Mouse (Mus musculus): ENCODE data around the gene Fcgr3. TPM values are rescaled to one million over a fixed set of nuclear protein-coding genes. Genes with fewer than 3 reads are reported as not detected.
"Not testable (repeated sequence)": the region's sequence is repeated elsewhere in the genome, so short reads cannot be mapped to it uniquely, and the experiment has no call there.

Gene Fcgr3
- polyA plus RNA-seq, 1 experiment from 2014 or later, result 26.1 TPM

- H3K9me3 ChIP-seq (replicated peaks); H3K4me1 ChIP-seq; H3K4me2 ChIP-seq (replicated peaks); H3K4me3 ChIP-seq (replicated peaks); H3K36me3 ChIP-seq; H3K9ac ChIP-seq; H3K27ac ChIP-seq (replicated peaks): not testable (repeated sequence)
- peaks cover 30% of the 10 kb centered on the region for H3K27me3 ChIP-seq
- ATAC-seq (ENCODE audit: insufficient number of reproducible peaks, low FRiP score, low TSS enrichment, low read depth), result peak; percentile 3; the same call in 1 of the 2 replicates
- 30% methylated on average over 12 of the region's 17 CpGs for WGBS
Observed at GRCm38 (mm10) chr1:171081512-171082231, 16.9 kb upstream of the Fcgr3 start.

GRCm38 (mm10) chr1:171079825-171080224 lies 15.1 kb upstream of the Fcgr3 start:
- no CpG with 5 or more reads among the region's 43 CpGs for WGBS
- not testable (repeated sequence) for H3K4me1 ChIP-seq
- peak; percentile 31 for ATAC-seq (ENCODE audit: insufficient number of reproducible peaks, low FRiP score, low TSS enrichment, low read depth)

GRCm38 (mm10) chr1:171079345-171079744 lies 14.6 kb upstream of the Fcgr3 start:
- H3K4me3 ChIP-seq (replicated peaks); H3K4me2 ChIP-seq (replicated peaks); H3K9ac ChIP-seq; H3K36me3 ChIP-seq; H3K27ac ChIP-seq (replicated peaks); H3K9me3 ChIP-seq (replicated peaks); H3K4me1 ChIP-seq: not testable (repeated sequence)
- WGBS, result 0% methylated on average over 1 of the region's 35 CpGs
- peak; percentile 37 for ATAC-seq (ENCODE audit: insufficient number of reproducible peaks, low FRiP score, low TSS enrichment, low read depth)
- peaks cover 21% of the 10 kb centered on the region for H3K27me3 ChIP-seq

More at GRCm38 (mm10) chr1:171079825-171080224, 15.1 kb upstream of the Fcgr3 start:
- not testable (repeated sequence) for H3K9me3 ChIP-seq (replicated peaks); H3K4me2 ChIP-seq (replicated peaks); H3K9ac ChIP-seq; H3K4me3 ChIP-seq (replicated peaks); H3K27ac ChIP-seq (replicated peaks); H3K36me3 ChIP-seq
- peaks cover 20% of the 10 kb centered on the region for H3K27me3 ChIP-seq

- H3K36me3 ChIP-seq; ATAC-seq (ENCODE audit: insufficient number of reproducible peaks, low FRiP score, low TSS enrichment, low read depth); H3K9ac ChIP-seq; H3K9me3 ChIP-seq (replicated peaks); H3K27ac ChIP-seq (replicated peaks); H3K4me1 ChIP-seq: not testable (repeated sequence)
- Histone ChIP-seq H3K4me3 (replicated peaks) (peak overlapping the region; percentile 23), H3K27me3 (peaks cover 28% of the 10 kb centered on the region), H3K4me2 (replicated peaks) (peak overlapping the region; percentile 38; the same call in 1 of the 2 replicates)
- WGBS, result 19% methylated on average over 12 of the region's 12 CpGs
Observed at GRCm38 (mm10) chr1:171078419-171078818, 13.7 kb upstream of the Fcgr3 start.

- peak; percentile 20; the same call in 1 of the 2 replicates for ATAC-seq (ENCODE audit: insufficient number of reproducible peaks, low FRiP score, low TSS enrichment, low read depth)
- not testable (repeated sequence) for H3K36me3 ChIP-seq; H3K9me3 ChIP-seq (replicated peaks); H3K9ac ChIP-seq; H3K4me1 ChIP-seq; H3K27ac ChIP-seq (replicated peaks)
- 2% methylated on average over 20 of the region's 27 CpGs for WGBS
- Histone ChIP-seq H3K4me2 (replicated peaks) (peak overlapping the region; percentile 38), H3K27me3 (peaks cover 28% of the 10 kb centered on the region), H3K4me3 (replicated peaks) (peak overlapping the region; percentile 24)
Observed at GRCm38 (mm10) chr1:171077955-171078354, 13.2 kb upstream of the Fcgr3 start.

GRCm38 (mm10) chr1:171077192-171077591 lies 12.5 kb upstream of the Fcgr3 start:
- H3K9ac ChIP-seq; ATAC-seq (ENCODE audit: insufficient number of reproducible peaks, low FRiP score, low TSS enrichment, low read depth); H3K4me1 ChIP-seq; H3K36me3 ChIP-seq; H3K27ac ChIP-seq (replicated peaks); H3K4me3 ChIP-seq (replicated peaks); H3K9me3 ChIP-seq (replicated peaks); H3K4me2 ChIP-seq (replicated peaks): not testable (repeated sequence)
- 35% methylated on average over 5 of the region's 5 CpGs for WGBS
- peaks cover 28% of the 10 kb centered on the region for H3K27me3 ChIP-seq

GRCm38 (mm10) chr1:171076176-171076575 lies 11.4 kb upstream of the Fcgr3 start:
- 64% methylated on average over 5 of the region's 5 CpGs for WGBS
- H3K4me1 ChIP-seq; H3K9ac ChIP-seq; H3K4me3 ChIP-seq (replicated peaks); H3K9me3 ChIP-seq (replicated peaks); H3K27ac ChIP-seq (replicated peaks); H3K4me2 ChIP-seq (replicated peaks); H3K36me3 ChIP-seq; ATAC-seq (ENCODE audit: insufficient number of reproducible peaks, low FRiP score, low TSS enrichment, low read depth): not testable (repeated sequence)
- peaks cover 21% of the 10 kb centered on the region for H3K27me3 ChIP-seq

- H3K27me3 ChIP-seq, result peaks cover 30% of the 10 kb centered on the region
- WGBS, result 22% methylated on average over 6 of the region's 10 CpGs
- 0 out of 2 replicates have a peak, but pooled peaks have one; percentile 5 for ATAC-seq (ENCODE audit: insufficient number of reproducible peaks, low FRiP score, low TSS enrichment, low read depth)
Observed at GRCm38 (mm10) chr1:171074283-171074682, 9.5 kb upstream of the Fcgr3 start.

GRCm38 (mm10) chr1:171072217-171072616 lies 7.5 kb upstream of the Fcgr3 start:
- not testable (repeated sequence) for H3K9ac ChIP-seq; H3K27ac ChIP-seq (replicated peaks); H3K9me3 ChIP-seq (replicated peaks); H3K4me1 ChIP-seq; H3K4me2 ChIP-seq (replicated peaks); H3K4me3 ChIP-seq (replicated peaks); H3K36me3 ChIP-seq
- ATAC-seq (ENCODE audit: insufficient number of reproducible peaks, low FRiP score, low TSS enrichment, low read depth), result peak; percentile 64
- WGBS, result no CpG with 5 or more reads among the region's 45 CpGs
- peaks cover 24% of the 10 kb centered on the region for H3K27me3 ChIP-seq

More at GRCm38 (mm10) chr1:171074283-171074682, 9.5 kb upstream of the Fcgr3 start:
- H3K9me3 ChIP-seq (replicated peaks); H3K4me1 ChIP-seq; H3K4me3 ChIP-seq (replicated peaks); H3K36me3 ChIP-seq; H3K4me2 ChIP-seq (replicated peaks); H3K9ac ChIP-seq; H3K27ac ChIP-seq (replicated peaks): not testable (repeated sequence)

GRCm38 (mm10) chr1:171071726-171072125 lies 7.0 kb upstream of the Fcgr3 start:
- WGBS, result 0% methylated on average over 1 of the region's 35 CpGs
- H3K27me3 ChIP-seq, result peaks cover 22% of the 10 kb centered on the region
- not testable (repeated sequence) for H3K9ac ChIP-seq; H3K36me3 ChIP-seq; H3K4me1 ChIP-seq; H3K9me3 ChIP-seq (replicated peaks); H3K27ac ChIP-seq (replicated peaks); H3K4me2 ChIP-seq (replicated peaks); H3K4me3 ChIP-seq (replicated peaks)
- peak; percentile 44 for ATAC-seq (ENCODE audit: insufficient number of reproducible peaks, low FRiP score, low TSS enrichment, low read depth)

GRCm38 (mm10) chr1:171070879-171071278 lies 6.1 kb upstream of the Fcgr3 start:
- WGBS, result 22% methylated on average over 16 of the region's 16 CpGs
- not testable (repeated sequence) for ATAC-seq (ENCODE audit: insufficient number of reproducible peaks, low FRiP score, low TSS enrichment, low read depth); H3K9me3 ChIP-seq (replicated peaks); H3K9ac ChIP-seq; H3K4me1 ChIP-seq; H3K36me3 ChIP-seq; H3K4me3 ChIP-seq (replicated peaks); H3K27ac ChIP-seq (replicated peaks)
- Histone ChIP-seq H3K27me3 (peaks cover 26% of the 10 kb centered on the region), H3K4me2 (replicated peaks) (peak overlapping the region; percentile 18; the same call in 1 of the 2 replicates)

- not testable (repeated sequence) for H3K4me3 ChIP-seq (replicated peaks); ATAC-seq (ENCODE audit: insufficient number of reproducible peaks, low FRiP score, low TSS enrichment, low read depth); H3K27ac ChIP-seq (replicated peaks); H3K4me1 ChIP-seq; H3K4me2 ChIP-seq (replicated peaks); H3K36me3 ChIP-seq; H3K9me3 ChIP-seq (replicated peaks); H3K9ac ChIP-seq
- WGBS, result 57% methylated on average over 3 of the region's 3 CpGs
- H3K27me3 ChIP-seq, result peaks cover 33% of the 10 kb centered on the region
Observed at GRCm38 (mm10) chr1:171069508-171069907, 4.8 kb upstream of the Fcgr3 start.
